Mouse (Mus musculus) pancreas, adult 10 weeks (tissue): ENCODE results near the gene 1700016D06Rik. TPM values are rescaled to one million over a fixed set of nuclear protein-coding genes. Genes with fewer than 3 reads are reported as not detected.

Experiments used
- polyA plus RNA-seq: library from polyadenylated mRNA; stranded (reverse); fragments of 350-450 nt; fragmentation: Illumina TruSeq; extraction: RNeasy Lipid Tissue Mini Kit (QIAGEN cat#74804); gene quantifications from one replicate; pipeline ENCODE4 v1.2.3, GENCODE M21; 2015; ENCODE audit warnings: low read depth, low replicate concordance; ENCODE audit not compliant: insufficient read depth

The 1700016D06Rik gene
- polyA plus RNA-seq: not detected

GRCm38 (mm10) chr8:11701033-11701362 lies at the start of gene 1700016D06Rik:
Gene 1700016D06Rik, minus strand, starts transcription at chr8:11701063.

DNA sequence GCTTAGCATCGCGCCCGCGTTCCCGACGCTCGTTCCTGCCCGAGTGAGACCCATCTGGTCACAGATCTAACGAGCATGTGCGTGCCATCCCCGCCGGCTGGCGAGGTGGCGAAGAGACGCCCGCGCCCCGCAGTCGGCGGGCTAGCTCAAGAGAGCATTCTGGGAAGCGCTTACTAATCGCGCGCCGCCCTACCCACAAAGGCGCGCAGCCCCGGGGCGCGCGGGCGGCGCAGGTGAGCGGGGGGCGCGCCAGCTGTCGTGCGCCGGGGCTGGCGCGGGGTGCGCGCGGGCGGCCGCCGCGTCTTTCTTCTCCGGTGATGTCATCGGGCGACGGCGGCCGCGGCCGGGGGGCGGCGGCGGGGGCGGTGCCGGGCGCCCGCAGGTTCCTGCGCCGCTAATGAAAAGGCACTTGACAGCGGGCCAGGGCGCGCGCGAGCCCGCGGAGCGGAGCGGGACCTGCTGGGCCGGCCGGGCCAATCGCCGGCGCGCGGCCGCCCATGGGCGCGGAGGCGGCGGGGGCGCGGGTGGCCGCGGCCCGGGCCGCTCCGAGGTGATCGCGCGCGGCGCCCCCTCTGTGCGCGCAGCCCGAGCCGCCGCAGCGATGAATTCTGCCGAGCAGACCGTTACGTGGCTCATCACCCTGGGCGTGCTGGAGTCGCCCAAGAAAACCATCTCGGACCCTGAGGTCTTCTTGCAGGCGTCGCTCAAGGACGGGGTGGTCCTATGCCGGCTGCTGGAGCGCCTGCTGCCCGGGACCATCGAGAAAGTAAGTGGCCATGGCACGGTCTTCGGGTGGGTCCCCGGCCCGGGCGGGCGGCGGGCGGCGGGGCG lies 27.0 kb upstream of the 1700016D06Rik start, which contains the start of gene Arhgef7:
Gene Arhgef7 (plus strand): TSS at position 71 of the 831 bp plus-strand sequence.

DNA sequence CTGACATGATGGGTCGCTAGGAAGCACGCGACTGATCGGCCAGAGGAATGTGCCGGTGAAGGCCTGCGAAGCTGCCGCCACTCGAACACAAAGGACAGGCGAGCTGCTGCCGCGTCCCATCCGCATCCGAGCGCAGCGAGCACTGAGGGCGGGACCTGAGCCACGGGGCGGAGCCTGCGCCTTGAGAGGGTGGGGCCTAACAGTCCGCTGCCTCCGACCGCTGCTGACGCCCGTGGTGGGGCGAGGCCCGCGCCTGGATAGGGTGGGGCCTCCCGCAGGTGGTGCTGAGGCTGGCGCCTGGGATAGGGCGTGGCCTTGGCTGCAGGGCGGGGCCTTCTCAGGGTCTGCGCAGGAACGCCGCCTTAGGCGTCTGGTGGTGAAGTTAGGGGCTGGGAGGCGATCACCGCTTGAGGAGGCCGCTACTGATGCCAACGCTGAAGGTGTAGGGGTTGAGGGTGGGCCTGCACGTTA lies 65.2 kb downstream of the 1700016D06Rik start, which contains the start of gene Ankrd10:
Gene Ankrd10 (minus strand): TSS at position 147 of the 471 bp plus-strand sequence.

Other genes with a start within 250 kb of the 1700016D06Rik start
- 2.0 TPM for gene Rab20, start 222.4 kb downstream of the 1700016D06Rik start, polyA plus RNA-seq
- 32.7 TPM for gene Naxd, start 203.6 kb downstream of the 1700016D06Rik start, polyA plus RNA-seq
- gene Cars2, start 150.3 kb downstream of the 1700016D06Rik start, polyA plus RNA-seq: 11.2 TPM
- gene Ing1, start 145.5 kb downstream of the 1700016D06Rik start, polyA plus RNA-seq: 7.6 TPM
- 11.0 TPM for gene Ankrd10, start 65.3 kb downstream of the 1700016D06Rik start, polyA plus RNA-seq
- gene Arhgef7, start 26.7 kb upstream of the 1700016D06Rik start, polyA plus RNA-seq: 11.4 TPM
- not detected for gene Tex29, start 139.4 kb upstream of the 1700016D06Rik start, polyA plus RNA-seq